Mouse (Mus musculus) lung, embryonic 16.5 days (tissue): ENCODE measurements at regions not wholly inside any gene's neighbourhood (a gene's known extent, or its start where the extent isn't known, plus 50 kb on each side); places are given as distances from the start of the nearest gene placed in this dataset.

Experiments used
- ATAC-seq: fragments of 200-750 bp; cut with Nextera tagmentation; 2 replicates; pipeline ENCODE4 v1.8.0; 2017; ENCODE audit warnings: low read depth, mild to moderate bottlenecking, moderate library complexity
- H3K27ac ChIP-seq: fragments of 300-500 bp; sonication (generic); 2 replicates; pipeline ENCODE4 v1.5.1; 2014; ENCODE audit warnings: mild to moderate bottlenecking, control low read depth, low read length
- H3K27me3 ChIP-seq: fragments of 300-500 bp; sonication (generic); 2 replicates; pipeline ENCODE4 v1.6.1; 2014; ENCODE audit warnings: low read depth, low read length, mixed read lengths; ENCODE audit not compliant: control insufficient read depth, insufficient read depth
- H3K36me3 ChIP-seq: fragments of 300-500 bp; sonication (generic); 2 replicates; pipeline ENCODE4 v1.6.1; 2014; ENCODE audit warnings: low read length; ENCODE audit not compliant: control insufficient read depth, insufficient read depth
- H3K4me1 ChIP-seq: fragments of 300-500 bp; sonication (generic); replicated peaks from 2 replicates; pipeline ENCODE4 v1.6.1; 2014; ENCODE audit warnings: low read length, mixed read lengths; ENCODE audit not compliant: control insufficient read depth, insufficient read depth
- H3K4me2 ChIP-seq: fragments of 300-500 bp; sonication (generic); 2 replicates; pipeline ENCODE4 v1.6.1; 2014; ENCODE audit warnings: low read depth, low read length, control low read depth
- H3K4me3 ChIP-seq: fragments of 300-500 bp; sonication (generic); 2 replicates; pipeline ENCODE4 v1.5.1; 2014; ENCODE audit warnings: mild to moderate bottlenecking, low read length, control low read depth
- H3K9ac ChIP-seq: fragments of 300-500 bp; sonication (generic); 2 replicates; pipeline ENCODE4 v1.6.1; 2014; ENCODE audit warnings: low read length, control low read depth
- H3K9me3 ChIP-seq: fragments of 300-500 bp; sonication (generic); 2 replicates; pipeline ENCODE4 v1.6.1; 2016; ENCODE audit warnings: low read length; ENCODE audit not compliant: control insufficient read depth
- WGBS: fragments of 180-500 bp; shearing (Covaris S2); extraction: QIAGEN DNeasy Blood & Tissue Kit; methylation state at CpG from one replicate; pipeline ENCODE4 v1.1.7; 2014; 5-methylcytosine and 5-hydroxymethylcytosine counted together

DNA sequence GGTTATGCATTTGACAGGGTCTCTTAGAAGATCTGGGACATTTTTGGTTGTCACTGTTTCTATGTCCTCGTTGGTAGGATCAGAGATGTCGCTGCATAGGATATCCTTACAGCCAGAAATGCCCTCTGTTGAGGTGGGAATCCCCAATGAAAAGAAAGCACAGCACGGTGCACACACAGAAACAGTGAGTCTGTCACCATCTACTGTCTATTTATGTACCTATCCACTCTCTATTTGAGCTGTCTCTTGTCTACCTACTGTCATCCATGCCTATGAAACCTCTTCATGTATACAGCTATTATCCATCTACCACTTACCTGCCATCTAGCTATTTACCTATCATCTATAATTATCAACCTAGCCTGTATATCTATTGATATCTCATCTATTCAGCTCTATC lies 53.6 kb upstream of the Kcnj15 start:
- H3K4me2 ChIP-seq, result no peak overlapping the region
- no peaks in the 10 kb centered on the region for H3K27me3 ChIP-seq
- no peaks in the 10 kb centered on the region for H3K36me3 ChIP-seq
- H3K4me1 ChIP-seq, result peaks cover 2% of the 10 kb centered on the region; the same call in 1 of the 2 replicates
- 92% methylated on average over 3 of the region's 3 CpGs for WGBS
- no peak overlapping the region for H3K4me3 ChIP-seq
- ATAC-seq, result no peak
- H3K27ac ChIP-seq, result no peak overlapping the region
- H3K9ac ChIP-seq, result no peak overlapping the region
- H3K9me3 ChIP-seq, result no peaks in the 10 kb centered on the region

DNA sequence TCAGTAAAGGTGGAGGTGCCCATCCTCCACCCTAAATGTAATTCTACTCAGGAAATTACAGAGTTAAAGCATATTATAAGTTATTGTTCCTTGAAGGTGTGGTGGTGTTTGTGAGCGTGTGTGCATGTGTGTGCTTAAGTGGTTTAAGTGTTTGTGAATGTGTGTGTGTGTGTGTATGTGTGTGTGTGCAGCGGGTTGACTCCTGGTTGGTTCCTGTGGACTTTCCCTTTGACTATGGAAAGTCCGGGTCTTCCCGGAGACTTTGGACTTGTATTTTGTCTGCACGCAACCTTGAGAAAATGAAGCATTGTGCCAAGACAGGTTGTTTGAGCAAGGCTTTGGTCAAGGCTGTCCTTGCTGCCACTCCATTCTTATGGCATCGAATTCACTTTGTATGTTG lies 52.9 kb upstream of the Kcnj15 start:
- Histone ChIP-seq H3K9ac (no peak overlapping the region), H3K27me3 (no peaks in the 10 kb centered on the region), H3K4me3 (no peak overlapping the region), H3K4me2 (no peak overlapping the region), H3K4me1 (peaks cover 5% of the 10 kb centered on the region), H3K9me3 (no peaks in the 10 kb centered on the region), H3K27ac (no peak overlapping the region), H3K36me3 (no peaks in the 10 kb centered on the region)
- 92% methylated on average over 6 of the region's 6 CpGs for WGBS
- no peak for ATAC-seq

DNA sequence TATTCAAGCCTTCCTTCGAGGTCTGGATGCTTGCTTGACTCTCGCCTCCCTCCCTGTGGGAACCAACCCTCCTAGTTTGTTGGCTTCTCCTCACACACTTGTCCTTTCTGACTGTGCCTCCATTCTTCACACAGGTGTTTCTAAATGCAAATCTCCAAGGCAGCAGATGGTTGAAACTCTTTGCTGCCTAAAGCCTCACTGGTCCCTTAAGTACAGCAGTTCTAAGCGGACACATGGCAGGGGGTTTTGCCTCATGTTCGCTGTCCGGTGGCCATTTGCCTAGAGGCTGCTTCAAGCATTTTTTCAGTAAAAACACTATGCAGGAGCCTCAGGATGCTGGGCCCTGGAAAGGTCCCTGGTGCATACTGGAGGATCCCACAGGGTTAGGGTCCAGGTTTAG lies 50.9 kb upstream of the Kcnj15 start:
- no peak overlapping the region for H3K4me2 ChIP-seq
- H3K4me1 ChIP-seq, result peaks cover 5% of the 10 kb centered on the region
- H3K36me3 ChIP-seq, result no peaks in the 10 kb centered on the region
- H3K27ac ChIP-seq, result no peak overlapping the region
- WGBS, result 88% methylated on average over 5 of the region's 5 CpGs
- no peak for ATAC-seq
- no peak overlapping the region for H3K9ac ChIP-seq
- no peaks in the 10 kb centered on the region for H3K27me3 ChIP-seq
- no peak overlapping the region for H3K4me3 ChIP-seq
- H3K9me3 ChIP-seq, result no peaks in the 10 kb centered on the region

DNA sequence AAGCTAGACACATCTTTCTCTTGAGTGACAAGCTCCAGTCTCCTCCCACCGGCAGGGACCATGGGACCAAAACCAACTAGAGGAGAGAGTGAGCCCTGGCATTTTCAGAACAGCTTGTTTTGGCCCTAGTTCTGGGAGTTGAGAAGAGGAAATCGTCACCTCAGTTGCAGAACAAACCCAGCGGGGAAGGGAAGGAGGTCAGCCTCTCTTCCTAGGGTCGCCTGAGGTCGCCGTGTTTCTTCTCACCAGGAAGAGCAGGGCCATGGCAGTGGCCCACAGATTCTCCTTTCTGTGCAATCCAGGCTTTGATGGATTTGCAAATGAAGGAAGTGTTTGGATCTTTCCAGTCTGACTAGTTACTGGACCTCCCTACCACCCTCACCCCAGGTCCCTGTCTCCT lies 49.8 kb upstream of the Kcnj15 start:
- no peak for ATAC-seq
- no peak overlapping the region for H3K4me2 ChIP-seq
- H3K9ac ChIP-seq, result no peak overlapping the region
- no peaks in the 10 kb centered on the region for H3K36me3 ChIP-seq
- H3K4me3 ChIP-seq, result no peak overlapping the region
- no peaks in the 10 kb centered on the region for H3K9me3 ChIP-seq
- H3K4me1 ChIP-seq, result peaks cover 4% of the 10 kb centered on the region
- WGBS, result 72% methylated on average over 6 of the region's 6 CpGs
- H3K27me3 ChIP-seq, result no peaks in the 10 kb centered on the region
- H3K27ac ChIP-seq, result no peak overlapping the region
